8 mouse cellular contexts compared by ENCODE assay signal in genomic region chr9:56552187-56552686, GRCm38 (mm10).
DNase-seq lines count a peak whose midpoint lies in the region; ATAC-seq and TF ChIP-seq lines count a peak whose summit lies in the region.
"Had no signal": no experiment of that assay in that cellular context is flagged by ENCODE, and none has a peak within 500 bp of the region (broad histone marks: within the 10 kb centered on the region; RNA-seq: fewer than 3 reads in every experiment).

No protein-coding gene starts in this region.

- ATAC-seq in kidney, embryonic 14.5 days (ENCODE audit: low FRiP score, low TSS enrichment), result no peak
- no peak for ATAC-seq in stomach, embryonic 14.5 days (ENCODE audit: insufficient number of reproducible peaks, insufficient read depth, low FRiP score, low read depth)
- no peak for ATAC-seq in stomach, postnatal 0 days (ENCODE audit: low FRiP score, low TSS enrichment)
- ATAC-seq in heart, embryonic 16.5 days (replicated peaks; ENCODE audit: extremely low read depth, insufficient read depth, low FRiP score), result no peak

- TF ChIP-seq POLR2A in kidney, adult 2 months (IDR thresholded peaks at IDR 0.05; ENCODE audit: low read depth, low read length), result no peak

- peak overlapping the region; percentile 46 for H3K27ac ChIP-seq in kidney, adult 2 months (ENCODE audit: insufficient read depth, low read depth, low read length)
- no peak overlapping the region for H3K27ac ChIP-seq in kidney, embryonic 14.5 days (ENCODE audit: low read depth, low read length)
- peak overlapping the region; percentile 27; the same call in 1 of the 2 replicates for H3K27ac ChIP-seq in stomach, embryonic 14.5 days (ENCODE audit: low read length)
- H3K27ac ChIP-seq in stomach, postnatal 0 days (replicated peaks), result no peak overlapping the region
- peak overlapping the region; percentile 43 for H3K27ac ChIP-seq in heart, embryonic 16.5 days (ENCODE audit: low read length)
- H3K27ac ChIP-seq: limb, embryonic 13.5 days had no signal

- TF ChIP-seq CTCF in kidney, adult 2 months (conservative IDR thresholded peaks at IDR 0.05; ENCODE audit: insufficient read depth, insufficient read length, low read depth, low read length), result no peak
- TF ChIP-seq CTCF in stomach, postnatal 0 days (IDR thresholded peaks at IDR 0.05; ENCODE audit: low read depth), result no peak

- no peak overlapping the region for H3K4me3 ChIP-seq in kidney, adult 2 months (ENCODE audit: insufficient read depth, low read depth, low read length)
- H3K4me3 ChIP-seq in kidney, embryonic 14.5 days (ENCODE audit: low read length), result no peak overlapping the region
- H3K4me3 ChIP-seq in stomach, embryonic 14.5 days (ENCODE audit: low read depth, low read length), result no peak overlapping the region
- H3K4me3 ChIP-seq in stomach, postnatal 0 days (ENCODE audit: low read depth, low read length), result no peak overlapping the region
- no peak overlapping the region for H3K4me3 ChIP-seq in heart, embryonic 16.5 days (ENCODE audit: low read length)
- H3K4me3 ChIP-seq: limb, embryonic 13.5 days had no signal

- no peaks in the 10 kb centered on the region for H3K36me3 ChIP-seq in kidney, adult 2 months (ENCODE audit: control insufficient read depth, insufficient read depth, low read length)
- H3K36me3 ChIP-seq in kidney, embryonic 14.5 days (ENCODE audit: control insufficient read depth, insufficient read depth, low read length), result no peaks in the 10 kb centered on the region
- no peaks in the 10 kb centered on the region for H3K36me3 ChIP-seq in stomach, embryonic 14.5 days (ENCODE audit: control insufficient read depth, insufficient read depth, low read length)
- no peaks in the 10 kb centered on the region for H3K36me3 ChIP-seq in stomach, postnatal 0 days (ENCODE audit: control insufficient read depth, insufficient read depth, low read length)
- H3K36me3 ChIP-seq in heart, embryonic 16.5 days (ENCODE audit: control insufficient read depth, insufficient read depth), result no peaks in the 10 kb centered on the region
- H3K36me3 ChIP-seq: limb, embryonic 13.5 days had no signal

- no peak for DNase-seq in kidney, adult 2 months
- no peak for DNase-seq in stomach, postnatal 0 days (ENCODE audit: low spot score)
- DNase-seq in left cerebral cortex, postnatal 36 days (ENCODE audit: low spot score in 2 of 2), result no peak
- DNase-seq in cerebellum, adult 9-11 months, result no peak

- no peak overlapping the region for H3K9ac ChIP-seq in kidney, embryonic 14.5 days (ENCODE audit: low read depth, low read length)
- H3K9ac ChIP-seq in stomach, embryonic 14.5 days (replicated peaks; ENCODE audit: low read depth, low read length), result no peak overlapping the region
- no peak overlapping the region for H3K9ac ChIP-seq in stomach, postnatal 0 days (ENCODE audit: low read length)
- peak overlapping the region; percentile 6; the same call in 1 of the 2 replicates for H3K9ac ChIP-seq in heart, embryonic 16.5 days (ENCODE audit: low read length)
- H3K9ac ChIP-seq: limb, embryonic 13.5 days had no signal

- no peaks in the 10 kb centered on the region for H3K4me1 ChIP-seq in kidney, adult 2 months (ENCODE audit: control insufficient read depth, insufficient read depth, low read length)
- H3K4me1 ChIP-seq in kidney, embryonic 14.5 days (ENCODE audit: control insufficient read depth, insufficient read depth, low read length), result peaks cover 6% of the 10 kb centered on the region
- H3K4me1 ChIP-seq in stomach, embryonic 14.5 days (ENCODE audit: control insufficient read depth, insufficient read depth, low read length), result peaks cover 6% of the 10 kb centered on the region; the same call in 1 of the 2 replicates
- H3K4me1 ChIP-seq in stomach, postnatal 0 days (replicated peaks; ENCODE audit: control insufficient read depth, insufficient read depth), result no peaks in the 10 kb centered on the region
- H3K4me1 ChIP-seq in heart, embryonic 16.5 days (ENCODE audit: control insufficient read depth, insufficient read depth, low read length), result peaks cover 14% of the 10 kb centered on the region

- no peaks in the 10 kb centered on the region for H3K9me3 ChIP-seq in kidney, embryonic 14.5 days (ENCODE audit: control insufficient read depth, low read length)
- H3K9me3 ChIP-seq in stomach, embryonic 14.5 days (ENCODE audit: control insufficient read depth, low read depth, low read length), result no peaks in the 10 kb centered on the region
- no peaks in the 10 kb centered on the region for H3K9me3 ChIP-seq in stomach, postnatal 0 days (ENCODE audit: control insufficient read depth, low read length)
- H3K9me3 ChIP-seq in heart, embryonic 16.5 days (replicated peaks; ENCODE audit: control insufficient read depth, low read length), result no peaks in the 10 kb centered on the region
- H3K9me3 ChIP-seq: limb, embryonic 13.5 days had no signal

- 70% methylated on average over 6 of the region's 6 CpGs for WGBS in kidney, adult 2 months
- 76% methylated on average over 6 of the region's 6 CpGs for WGBS in kidney, embryonic 14.5 days
- 72% methylated on average over 6 of the region's 6 CpGs for WGBS in stomach, embryonic 14.5 days
- WGBS in stomach, postnatal 0 days, result 65% methylated on average over 6 of the region's 6 CpGs
- 61% methylated on average over 6 of the region's 6 CpGs for WGBS in heart, embryonic 16.5 days

- intact Hi-C loops in left cerebral cortex, postnatal 36 days (cut with DNase I), result loop anchor here (2.0 to 5.0 kb wide), 3 partner anchors 45 to 339 kb away; no protein-coding TSS in a partner anchor

- H3K4me2 ChIP-seq in kidney, embryonic 14.5 days (replicated peaks; ENCODE audit: low read depth, low read length), result no peak overlapping the region
- no peak overlapping the region for H3K4me2 ChIP-seq in stomach, embryonic 14.5 days (replicated peaks; ENCODE audit: low read depth, low read length)
- H3K4me2 ChIP-seq in stomach, postnatal 0 days (replicated peaks; ENCODE audit: low read depth), result no peak overlapping the region
- no peak overlapping the region for H3K4me2 ChIP-seq in heart, embryonic 16.5 days (ENCODE audit: low read depth, low read length)
- H3K4me2 ChIP-seq: limb, embryonic 13.5 days had no signal

- no peaks in the 10 kb centered on the region for H3K27me3 ChIP-seq in kidney, adult 2 months (replicated peaks; ENCODE audit: control insufficient read depth, insufficient read depth, low read length)
- H3K27me3 ChIP-seq in kidney, embryonic 14.5 days (ENCODE audit: control insufficient read depth, insufficient read depth, low read length), result 0 out of 2 replicates have a peak, but pooled peaks cover 7% of the 10 kb centered on the region
- no peaks in the 10 kb centered on the region for H3K27me3 ChIP-seq in stomach, embryonic 14.5 days (ENCODE audit: control insufficient read depth, insufficient read depth, low read length)
- no peaks in the 10 kb centered on the region for H3K27me3 ChIP-seq in stomach, postnatal 0 days (ENCODE audit: control insufficient read depth, insufficient read depth, low read length)
- no peaks in the 10 kb centered on the region for H3K27me3 ChIP-seq in heart, embryonic 16.5 days (ENCODE audit: control insufficient read depth, insufficient read depth, low read length)

- no peak for TF ChIP-seq EP300 in stomach, postnatal 0 days (optimal IDR thresholded peaks at IDR 0.05)

Comparison
In these comparisons a context has a peak if more than half of its experiments do, and no peak if none do; other contexts are left out.
1. H3K27ac ChIP-seq: peak in kidney, adult 2 months (single experiment), stomach, embryonic 14.5 days (single experiment) and heart, embryonic 16.5 days (single experiment); none in kidney, embryonic 14.5 days (single experiment) and stomach, postnatal 0 days (single experiment).